Mouse (Mus musculus) myocyte (in vitro differentiated cells): ENCODE results near the gene Ubxn6. TPM values are rescaled to one million over a fixed set of nuclear protein-coding genes. Genes with fewer than 3 reads are reported as not detected.

Source experiments
- H3K27me3 ChIP-seq: one replicate; pipeline ENCODE4 v1.6.1; 2011; ENCODE audit not compliant: control insufficient read depth, insufficient read depth, insufficient read length
- H3K36me3 ChIP-seq: one replicate; pipeline ENCODE4 v1.6.1; 2011; ENCODE audit not compliant: control insufficient read depth, insufficient read depth
- H3K4me2 ChIP-seq: one replicate; pipeline ENCODE4 v1.6.1; 2011; ENCODE audit warnings: low read depth, control low read depth
- H3K4me3 ChIP-seq: one replicate; pipeline ENCODE4 v1.5.1; 2011; ENCODE audit warnings: mild to moderate bottlenecking, control low read depth, moderate library complexity
- H3K79me2 ChIP-seq: one replicate; pipeline ENCODE4 v1.6.1; 2011; ENCODE audit not compliant: control insufficient read depth, insufficient read depth
- H3ac ChIP-seq: one replicate; pipeline ENCODE4 v1.6.1; 2011; ENCODE audit not compliant: control insufficient read depth, insufficient read length
- CEBPB ChIP-seq: IDR thresholded peaks from 2 replicates; pipeline ENCODE4 v1.6.1; 2011; ENCODE audit warnings: mild to moderate bottlenecking, moderate library complexity; ENCODE audit not compliant: poor library complexity, insufficient read depth, severe bottlenecking
- E2F4 ChIP-seq: IDR thresholded peaks from one replicate; pipeline ENCODE4 v1.6.1; 2011; ENCODE audit warnings: mild to moderate bottlenecking, control low read depth, moderate library complexity; ENCODE audit not compliant: insufficient read depth
- MAX ChIP-seq: IDR thresholded peaks from one replicate; pipeline ENCODE4 v1.6.1; 2011; ENCODE audit warnings: low read depth, mild to moderate bottlenecking, control low read depth
- MYOD1 ChIP-seq, 3 experiments: IDR thresholded peaks; one replicate each; pipeline ENCODE4 v1.6.1; 2011; ENCODE audit warnings: control low read depth in 2 of 3, low read depth in 2 of 3, mild to moderate bottlenecking in 2 of 3, moderate library complexity in 1 of 3; ENCODE audit not compliant: insufficient read length in 2 of 3, control insufficient read depth in 1 of 3
- MYOG ChIP-seq, 3 experiments: IDR thresholded peaks; one replicate each; pipeline ENCODE4 v1.6.1; 2011; ENCODE audit warnings: control low read depth in 2 of 3, low read depth in 2 of 3, mild to moderate bottlenecking in 2 of 3; ENCODE audit not compliant: insufficient read length in 2 of 3, control insufficient read depth in 1 of 3, insufficient read depth in 1 of 3
- POLR2A ChIP-seq: IDR thresholded peaks from one replicate; pipeline ENCODE4 v1.6.1; 2011; ENCODE audit warnings: low read depth, mild to moderate bottlenecking, control low read depth, moderate library complexity; ENCODE audit not compliant: insufficient read length
- POLR2AphosphoS2 ChIP-seq: IDR thresholded peaks from one replicate; pipeline ENCODE4 v1.6.1; 2011; ENCODE audit warnings: low read depth, control low read depth; ENCODE audit not compliant: insufficient read length
- REST ChIP-seq: IDR thresholded peaks from one replicate; pipeline ENCODE4 v1.6.1; 2011; ENCODE audit warnings: mild to moderate bottlenecking, control low read depth, moderate library complexity; ENCODE audit not compliant: insufficient read depth, insufficient read length
- SRF ChIP-seq: IDR thresholded peaks from one replicate; pipeline ENCODE4 v1.6.1; 2011; ENCODE audit warnings: low read depth; ENCODE audit not compliant: control insufficient read depth, insufficient read length
- TCF12 ChIP-seq: IDR thresholded peaks from one replicate; pipeline ENCODE4 v1.6.1; 2011; ENCODE audit warnings: mild to moderate bottlenecking, control low read depth; ENCODE audit not compliant: poor library complexity, insufficient read depth, severe bottlenecking
- TCF3 ChIP-seq: IDR thresholded peaks from one replicate; pipeline ENCODE4 v1.6.1; 2011; ENCODE audit warnings: low read depth, control low read depth; ENCODE audit not compliant: insufficient read length
- USF1 ChIP-seq: IDR thresholded peaks from one replicate; pipeline ENCODE4 v1.6.1; 2011; ENCODE audit warnings: low read depth, mild to moderate bottlenecking, control low read depth, moderate library complexity
- polyA plus RNA-seq: library from polyadenylated mRNA; unstranded; fragments of >200 nt; fragmentation: generic; extraction: Trizol; gene quantifications from one replicate; pipeline ENCODE4 v1.2.1, GENCODE M21; 2012; ENCODE audit warnings: missing spikeins

Gene Ubxn6
- polyA plus RNA-seq, 1 experiment = 54.3 TPM

- Histone ChIP-seq H3K36me3 (no peaks in the 10 kb centered on the region), H3K4me3 (peak within 1 kb of the TSS; percentile 57), H3K4me2 (peak within 1 kb of the TSS; percentile 88), H3K79me2 (peaks cover 54% of the 10 kb centered on the region), H3K27me3 (no peaks in the 10 kb centered on the region), H3ac (peak within 1 kb of the TSS; percentile 67)
- TF ChIP-seq TCF12 (no peak), POLR2A (peak; percentile 55), E2F4 (peak; percentile 81), MYOG (IDR thresholded peaks at IDR 0.05; ENCODE audit: control insufficient read depth in 1 of 3, insufficient read depth in 1 of 3, insufficient read length in 2 of 3, low read depth in 2 of 3) (no peak), SRF (peak; percentile 40), MAX (no peak), USF1 (peak; percentile 99), REST (no peak), MYOD1 (IDR thresholded peaks at IDR 0.05; ENCODE audit: control insufficient read depth in 1 of 3, insufficient read length in 2 of 3, low read depth in 2 of 3) (no peak), CEBPB (no peak), TCF3 (no peak), POLR2AphosphoS2 (peak; percentile 42)
Observed at GRCm38 (mm10) chr17:56040030-56040856, 34.6 kb downstream of the Ubxn6 start, which contains the start of gene Chaf1a. Gene Chaf1a (plus strand): TSS chr17:56040439.

DNA sequence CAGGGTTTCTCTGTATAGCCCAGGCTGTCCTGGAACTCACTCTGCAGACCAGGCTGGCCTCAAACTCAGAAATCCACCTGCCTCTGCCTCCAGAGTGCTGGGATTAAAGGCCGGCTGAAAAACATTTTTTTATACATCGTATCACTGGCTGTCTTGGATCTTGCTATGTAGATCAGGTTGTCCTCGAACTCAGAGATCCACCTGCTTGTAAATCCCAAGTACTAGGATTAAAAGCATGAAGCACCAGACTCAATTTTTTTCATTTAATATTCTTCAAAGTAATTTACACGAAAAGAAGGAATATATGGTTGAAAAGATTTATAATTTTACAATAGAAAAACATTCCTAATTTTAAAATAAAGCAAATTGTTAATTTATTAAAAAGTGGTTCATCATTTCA, 35.5 kb downstream of the Ubxn6 start:
- Histone ChIP-seq H3K4me2 (peak overlapping the region; percentile 75), H3K36me3 (no peaks in the 10 kb centered on the region), H3ac (no peak overlapping the region), H3K27me3 (no peaks in the 10 kb centered on the region), H3K4me3 (peak overlapping the region; percentile 57), H3K79me2 (peaks cover 55% of the 10 kb centered on the region)
- TF ChIP-seq MAX = no peak
- no peak for TF ChIP-seq USF1
- TF ChIP-seq POLR2A = no peak
- TF ChIP-seq E2F4 = no peak
- no peak for TF ChIP-seq REST
- no peak for TF ChIP-seq MYOD1 (IDR thresholded peaks at IDR 0.05; ENCODE audit: control insufficient read depth in 1 of 3, insufficient read length in 2 of 3, low read depth in 2 of 3)
- TF ChIP-seq CEBPB = no peak
- TF ChIP-seq SRF = no peak
- TF ChIP-seq POLR2AphosphoS2 = no peak
- no peak for TF ChIP-seq MYOG (IDR thresholded peaks at IDR 0.05; ENCODE audit: control insufficient read depth in 1 of 3, insufficient read depth in 1 of 3, insufficient read length in 2 of 3, low read depth in 2 of 3)
- no peak for TF ChIP-seq TCF12
- no peak for TF ChIP-seq TCF3

- TF ChIP-seq MAX (no peak), TCF3 (no peak), CEBPB (no peak), POLR2AphosphoS2 (no peak), MYOD1 (IDR thresholded peaks at IDR 0.05; ENCODE audit: control insufficient read depth in 1 of 3, insufficient read length in 2 of 3, low read depth in 2 of 3) (no peak), TCF12 (no peak), POLR2A (no peak), USF1 (no peak), E2F4 (no peak), REST (no peak), SRF (no peak), MYOG (IDR thresholded peaks at IDR 0.05; ENCODE audit: control insufficient read depth in 1 of 3, insufficient read depth in 1 of 3, insufficient read length in 2 of 3, low read depth in 2 of 3) (no peak)
- no peak overlapping the region for H3K4me3 ChIP-seq
- no peak overlapping the region for H3K4me2 ChIP-seq
- H3K36me3 ChIP-seq = no peaks in the 10 kb centered on the region
- no peaks in the 10 kb centered on the region for H3K27me3 ChIP-seq
- peaks cover 55% of the 10 kb centered on the region for H3K79me2 ChIP-seq
- no peak overlapping the region for H3ac ChIP-seq
Observed at GRCm38 (mm10) chr17:56038583-56039261, 36.1 kb downstream of the Ubxn6 start.

DNA sequence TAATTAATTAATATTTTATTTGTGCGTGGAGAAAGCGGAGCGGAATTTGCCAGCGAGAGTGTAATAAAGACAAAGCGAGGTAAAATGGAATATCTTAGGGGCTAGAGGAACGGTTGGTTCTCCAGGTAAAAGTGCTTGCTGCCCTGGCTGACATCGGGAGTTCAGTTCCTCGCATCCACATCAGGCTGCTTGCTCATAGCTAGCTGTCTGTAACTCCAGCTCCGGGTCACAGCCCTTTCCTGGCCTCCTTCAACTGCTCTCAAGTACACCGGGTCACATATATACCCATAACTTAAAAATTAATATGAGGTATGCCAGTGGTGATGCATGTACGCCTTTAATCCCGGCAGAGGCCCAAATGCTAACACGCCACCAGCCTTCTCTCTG, 37.9 kb downstream of the Ubxn6 start:
- Histone ChIP-seq H3K4me2 (peak overlapping the region; percentile 63), H3K79me2 (peaks cover 59% of the 10 kb centered on the region), H3K4me3 (peak overlapping the region; percentile 80), H3K36me3 (no peaks in the 10 kb centered on the region), H3ac (peak overlapping the region; percentile 53), H3K27me3 (no peaks in the 10 kb centered on the region)
- TF ChIP-seq REST (no peak), USF1 (no peak)
